Mouse (Mus musculus) ES-E14 (cell line): Measurements from ENCODE around the gene Larp4b. TPM values are rescaled to one million over a fixed set of nuclear protein-coding genes. Genes with fewer than 3 reads are reported as not detected.
A peak's percentile ranks its signal among the peaks of the same experiment; 100 is the strongest.
"Not testable (repeated sequence)": the region's sequence is repeated elsewhere in the genome, so short reads cannot be mapped to it uniquely, and the experiment has no call there.

Experiments
- DNase-seq: peaks from one replicate; pipeline ENCODE4 v3.0.0-alpha.2; 2013; ENCODE audit warnings: low read depth, low spot score
- H3K27ac ChIP-seq: 2 replicates; pipeline ENCODE4 v1.5.1; 2012; ENCODE audit warnings: low read depth, mild to moderate bottlenecking, low read length, moderate library complexity, mixed read lengths; ENCODE audit not compliant: poor library complexity, insufficient read depth, severe bottlenecking
- H3K36me3 ChIP-seq: 2 replicates; pipeline ENCODE4 v1.6.1; 2012; ENCODE audit warnings: mild to moderate bottlenecking, low read length, moderate library complexity, mixed read lengths; ENCODE audit not compliant: control insufficient read depth, poor library complexity, insufficient read depth, severe bottlenecking
- H3K4me1 ChIP-seq, 2 experiments: fragments of 150-350 bp in 1 of 2; sonication (generic) in 1 of 2; 2 replicates each; pipeline ENCODE4 v1.6.1; 2012; ENCODE audit warnings: low read length in 2 of 2, mild to moderate bottlenecking in 1 of 2, mixed read lengths in 1 of 2; ENCODE audit not compliant: control insufficient read depth in 2 of 2, insufficient read depth in 2 of 2, poor library complexity in 1 of 2
- H3K4me3 ChIP-seq, 2 experiments: fragments of 150-350 bp in 1 of 2; sonication (generic) in 1 of 2; 2 replicates each; pipeline ENCODE4 v1.5.1; 2012; ENCODE audit warnings: low read length in 2 of 2, low read depth in 1 of 2, mild to moderate bottlenecking in 1 of 2, mixed read lengths in 1 of 2; ENCODE audit not compliant: insufficient read depth in 1 of 2, poor library complexity in 1 of 2, severe bottlenecking in 1 of 2
- H3K9ac ChIP-seq: 2 replicates; pipeline ENCODE4 v1.6.1; 2012; ENCODE audit warnings: low read depth, mild to moderate bottlenecking, low read length, mixed read lengths; ENCODE audit not compliant: poor library complexity, insufficient read depth, severe bottlenecking
- H3K9me3 ChIP-seq: fragments of 150-350 bp; sonication (generic); 2 replicates; pipeline ENCODE4 v1.6.1; 2012; ENCODE audit warnings: low read depth, mild to moderate bottlenecking, low read length; ENCODE audit not compliant: control insufficient read depth, insufficient read depth
- CHD2 ChIP-seq: IDR thresholded peaks from 2 replicates; pipeline ENCODE4 v1.6.1; 2014; ENCODE audit warnings: mild to moderate bottlenecking, low read depth, low read length, inconsistent platforms
- HCFC1 ChIP-seq: IDR thresholded peaks from 2 replicates; pipeline ENCODE4 v1.6.1; 2012; ENCODE audit warnings: low read length, inconsistent platforms, borderline replicate concordance; ENCODE audit not compliant: insufficient read depth
- MAFK ChIP-seq: IDR thresholded peaks from 2 replicates; pipeline ENCODE4 v1.6.1; 2014; ENCODE audit warnings: mild to moderate bottlenecking, low read depth, low read length, inconsistent platforms; ENCODE audit not compliant: insufficient read depth
- ZC3H11A ChIP-seq: IDR thresholded peaks from 2 replicates; pipeline ENCODE4 v1.6.1; 2012; ENCODE audit warnings: low read depth, mild to moderate bottlenecking, inconsistent platforms, low read length, borderline replicate concordance
- ZNF384 ChIP-seq: IDR thresholded peaks from 2 replicates; pipeline ENCODE4 v1.6.1; 2012; ENCODE audit warnings: low read depth, low read length, inconsistent platforms
- in situ Hi-C, 2 experiments: fragments of 600-800 bp; cut with MboI; formaldehyde crosslinking; loops; one replicate each; pipeline ENCODE4 v1.15.1; 2025; ENCODE audit warnings: low sequenced_read_pairs in 2 of 2, inconsistent platforms in 1 of 2; ENCODE audit not compliant: unreplicated experiment in 2 of 2
- total RNA-seq: library from RNA; depleted of rRNA; stranded (reverse); fragments of 300-350 nt; gene quantifications from 2 replicates; pipeline ENCODE4 v1.2.3, GENCODE M21; 2012; rRNA removed

Larp4b gene
- total RNA-seq: 66.3 and 83.4 TPM in 2 replicates

- Histone ChIP-seq H3K4me3 (peak within 1 kb of the TSS; percentile 95 to 99), H3K9ac (peak within 1 kb of the TSS; percentile 100), H3K27ac (peak within 1 kb of the TSS; percentile 99), H3K4me1 (peaks cover 0 to 3% of the 10 kb centered on the region in 2 experiments; a peak in 1 of 4 replicates), H3K36me3 (no peaks in the 10 kb centered on the region), H3K9me3 (no peaks in the 10 kb centered on the region)
- peak; percentile 93 for DNase-seq
- in situ Hi-C loops: no loop called here
- no peak for TF ChIP-seq HCFC1
- TF ChIP-seq MAFK: no peak
- no peak for TF ChIP-seq ZC3H11A
- no peak for TF ChIP-seq ZNF384
- TF ChIP-seq CHD2: no peak
Measured at GRCm38 (mm10) chr13:9093316-9094155, at the start of gene Larp4b. Gene Larp4b (plus strand): TSS chr13:9093881.

- in situ Hi-C loops: no loop called here
- no peak for DNase-seq
Measured at GRCm38 (mm10) chr13:9044731-9045130, 49.0 kb upstream of the Larp4b start.

GRCm38 (mm10) chr13:9052049-9052691 lies 41.5 kb upstream of the Larp4b start:
- H3K36me3 ChIP-seq, in situ Hi-C loops, H3K4me3 ChIP-seq, H3K9me3 ChIP-seq, H3K27ac ChIP-seq, H3K4me1 ChIP-seq, DNase-seq, H3K9ac ChIP-seq: not testable (repeated sequence)

More at GRCm38 (mm10) chr13:9044731-9045130, 49.0 kb upstream of the Larp4b start:
- no peak overlapping the region for H3K4me3 ChIP-seq
- H3K36me3 ChIP-seq: no peaks in the 10 kb centered on the region
- no peaks in the 10 kb centered on the region for H3K9me3 ChIP-seq
- no peak overlapping the region for H3K27ac ChIP-seq
- no peak overlapping the region for H3K9ac ChIP-seq
- peaks cover 0 to 1% of the 10 kb centered on the region in 2 experiments; a peak in 1 of 4 replicates for H3K4me1 ChIP-seq
- TF ChIP-seq ZNF384 (no peak), ZC3H11A (no peak), MAFK (no peak), CHD2 (no peak), HCFC1 (no peak)

- no peak overlapping the region for H3K4me3 ChIP-seq
- no peak for TF ChIP-seq ZC3H11A
- no peak for TF ChIP-seq ZNF384
- TF ChIP-seq CHD2: no peak
- TF ChIP-seq MAFK: no peak
- TF ChIP-seq HCFC1: no peak
- in situ Hi-C loops: no loop called here
- no peak overlapping the region for H3K9ac ChIP-seq
- no peaks in the 10 kb centered on the region for H3K36me3 ChIP-seq
- DNase-seq: no peak
- H3K9me3 ChIP-seq: no peaks in the 10 kb centered on the region
- H3K27ac ChIP-seq: no peak overlapping the region
- H3K4me1 ChIP-seq: peaks cover 0 to 1% of the 10 kb centered on the region in 2 experiments; a peak in 1 of 4 replicates
Measured at GRCm38 (mm10) chr13:9057277-9057676, 36.4 kb upstream of the Larp4b start.
